Mouse (Mus musculus) T-helper 2 cell (primary cell): ENCODE measurements around the gene Eef1akmt3.

Source experiments
- in situ Hi-C: fragments of 300-600 bp; cut with MboI, MseI; formaldehyde crosslinking; loops from one replicate; pipeline ENCODE4 v1.15.1; 2025; ENCODE audit warnings: high pct_unique_total_duplicates

The Eef1akmt3 gene

GRCm38 (mm10) chr10:127041274-127041766 is at the start of gene Eef1akmt3, which contains the start of gene Mettl1:
Gene Eef1akmt3 (minus strand): TSS chr10:127041513.
Gene Mettl1 (plus strand): TSS chr10:127041414.
- in situ Hi-C loops = loop anchor here (10.0 to 25.0 kb wide), 2 partner anchors 633 to 1871 kb away; partner anchors contain the start of genes Bloc1s1, Cd63 and Rdh5

GRCm38 (mm10) chr10:127090560-127091411 is 49.5 kb upstream of the Eef1akmt3 start:
- in situ Hi-C loops = no loop called here

GRCm38 (mm10) chr10:127085633-127086032 is 44.3 kb upstream of the Eef1akmt3 start:
- in situ Hi-C loops = no loop called here

GRCm38 (mm10) chr10:127085052-127085451 is 43.7 kb upstream of the Eef1akmt3 start:
- in situ Hi-C loops = no loop called here

GRCm38 (mm10) chr10:127083915-127084306 is 42.6 kb upstream of the Eef1akmt3 start:
- in situ Hi-C loops = no loop called here

GRCm38 (mm10) chr10:127083292-127083914 is 42.1 kb upstream of the Eef1akmt3 start:
- in situ Hi-C loops = no loop called here

GRCm38 (mm10) chr10:127081996-127082620 is 40.8 kb upstream of the Eef1akmt3 start:
- in situ Hi-C loops = no loop called here

- in situ Hi-C loops = no loop called here
Observed at GRCm38 (mm10) chr10:127080901-127081780, 39.8 kb upstream of the Eef1akmt3 start.

- in situ Hi-C loops = loop anchor here (5.0 to 10.0 kb wide), 2 partner anchors 32 to 1295 kb away; partner anchors contain the start of gene Ankrd52
Observed at GRCm38 (mm10) chr10:127079665-127080391, 38.5 kb upstream of the Eef1akmt3 start.

GRCm38 (mm10) chr10:127078677-127079575 is 37.6 kb upstream of the Eef1akmt3 start:
- in situ Hi-C loops = loop anchor here (5.0 to 10.0 kb wide), 2 partner anchors 33 to 1296 kb away; partner anchors contain the start of gene Ankrd52

GRCm38 (mm10) chr10:127078001-127078676 is 36.8 kb upstream of the Eef1akmt3 start:
- in situ Hi-C loops = loop anchor here (5.0 to 10.0 kb wide), 2 partner anchors 34 to 1297 kb away; partner anchors contain the start of gene Ankrd52

GRCm38 (mm10) chr10:127077515-127077914 is 36.2 kb upstream of the Eef1akmt3 start:
- in situ Hi-C loops = loop anchor here (5.0 to 10.0 kb wide), 2 partner anchors 35 to 1297 kb away; partner anchors contain the start of gene Ankrd52

- in situ Hi-C loops = loop anchor here (5.0 to 10.0 kb wide), 2 partner anchors 36 to 1299 kb away; partner anchors contain the start of gene Ankrd52
Observed at GRCm38 (mm10) chr10:127076082-127076481, 34.8 kb upstream of the Eef1akmt3 start.

GRCm38 (mm10) chr10:127075651-127076050 is 34.3 kb upstream of the Eef1akmt3 start:
- in situ Hi-C loops = loop anchor here (5.0 to 10.0 kb wide), 2 partner anchors 37 to 1299 kb away; partner anchors contain the start of gene Ankrd52

GRCm38 (mm10) chr10:127075080-127075479 is 33.8 kb upstream of the Eef1akmt3 start, which contains the start of gene Agap2:
Gene Agap2 (plus strand): TSS chr10:127075284.
- in situ Hi-C loops = loop anchor here (5.0 to 10.0 kb wide), 2 partner anchors 37 to 1300 kb away; partner anchors contain the start of gene Ankrd52

- in situ Hi-C loops = loop anchor here (10.0 kb wide), 1 partner anchor 1301 kb away; the partner anchor contains the start of gene Ankrd52
Observed at GRCm38 (mm10) chr10:127073981-127074380, 32.7 kb upstream of the Eef1akmt3 start.

GRCm38 (mm10) chr10:127072969-127073368 is 31.7 kb upstream of the Eef1akmt3 start:
- in situ Hi-C loops = loop anchor here (10.0 kb wide), 1 partner anchor 1302 kb away; the partner anchor contains the start of gene Ankrd52

GRCm38 (mm10) chr10:127072270-127072669 is 31.0 kb upstream of the Eef1akmt3 start:
- in situ Hi-C loops = loop anchor here (10.0 kb wide), 1 partner anchor 1303 kb away; the partner anchor contains the start of gene Ankrd52
